Mouse (Mus musculus) lung, embryonic 15.5 days (tissue): Measurements from ENCODE around the gene Tamm41. TPM values are rescaled to one million over a fixed set of nuclear protein-coding genes. Genes with fewer than 3 reads are reported as not detected.

ENCODE experiments used
- ATAC-seq: fragments of 200-750 bp; cut with Nextera tagmentation; 2 replicates; pipeline ENCODE4 v1.8.0; 2017; ENCODE audit warnings: moderate number of reproducible peaks, borderline replicate concordance; ENCODE audit not compliant: low FRiP score, low TSS enrichment; ENCODE audit errors: extremely low read depth
- H3K27ac ChIP-seq: fragments of 300-500 bp; sonication (generic); 2 replicates; pipeline ENCODE4 v1.5.1; 2015; ENCODE audit warnings: moderate library complexity, mild to moderate bottlenecking, inconsistent platforms
- H3K27me3 ChIP-seq: fragments of 300-500 bp; sonication (generic); 2 replicates; pipeline ENCODE4 v1.6.1; 2015; ENCODE audit warnings: inconsistent platforms
- H3K36me3 ChIP-seq: fragments of 300-500 bp; sonication (generic); 2 replicates; pipeline ENCODE4 v1.6.1; 2015; ENCODE audit warnings: inconsistent platforms
- H3K4me1 ChIP-seq: fragments of 300-500 bp; sonication (generic); 2 replicates; pipeline ENCODE4 v1.6.1; 2015; ENCODE audit warnings: inconsistent platforms
- H3K4me2 ChIP-seq: fragments of 300-500 bp; sonication (generic); 2 replicates; pipeline ENCODE4 v1.6.1; 2015; ENCODE audit warnings: inconsistent platforms, mild to moderate bottlenecking, moderate library complexity
- H3K4me3 ChIP-seq: fragments of 300-500 bp; sonication (generic); 2 replicates; pipeline ENCODE4 v1.5.1; 2015; ENCODE audit warnings: mild to moderate bottlenecking, inconsistent platforms
- H3K9ac ChIP-seq: fragments of 300-500 bp; sonication (generic); 2 replicates; pipeline ENCODE4 v1.6.1; 2015; ENCODE audit warnings: inconsistent platforms
- H3K9me3 ChIP-seq: fragments of 300-500 bp; sonication (generic); 2 replicates; pipeline ENCODE4 v1.6.1; 2016; ENCODE audit warnings: inconsistent platforms
- WGBS: fragments of 180-500 bp; shearing (Covaris S2); methylation state at CpG from one replicate; pipeline ENCODE4 v1.1.7; 2015; 5-methylcytosine and 5-hydroxymethylcytosine counted together
- polyA plus RNA-seq: library from polyadenylated mRNA; unstranded; fragments of >200 nt; fragmentation: Nextera tagmentation; extraction: Ambion mirVana; gene quantifications from 2 replicates; pipeline ENCODE4 v1.2.1, GENCODE M21; 2015

The Tamm41 gene
- polyA plus RNA-seq, 1 experiment from 2014 or later: 62.2 TPM

DNA sequence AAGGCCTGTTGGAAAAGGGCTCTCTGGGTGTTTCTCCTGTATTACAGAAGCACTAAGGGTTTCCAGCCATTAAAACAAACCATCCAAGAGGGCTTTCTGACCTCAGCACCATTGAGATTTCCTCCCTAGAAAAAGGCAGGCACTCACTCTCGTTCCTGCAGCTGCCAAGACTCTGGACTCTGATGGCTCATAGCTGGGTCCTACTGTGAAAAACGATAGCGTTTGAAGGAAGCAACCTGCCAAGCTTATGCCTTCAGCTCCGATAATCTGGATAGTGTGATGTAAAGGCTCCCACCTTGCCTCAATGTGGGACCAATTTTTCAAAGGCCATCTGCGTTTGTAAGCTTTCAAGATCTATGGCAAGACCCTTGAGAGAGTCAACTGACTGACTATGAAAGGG lies 43.6 kb downstream of the Tamm41 start:
- Histone ChIP-seq H3K27me3 (no peaks in the 10 kb centered on the region), H3K27ac (no peak overlapping the region), H3K9ac (no peak overlapping the region), H3K4me1 (peaks cover 19% of the 10 kb centered on the region; the same call in 1 of the 2 replicates), H3K4me2 (no peak overlapping the region), H3K9me3 (no peaks in the 10 kb centered on the region), H3K4me3 (no peak overlapping the region), H3K36me3 (no peaks in the 10 kb centered on the region)
- WGBS: 69% methylated on average over 5 of the region's 5 CpGs
- no peak for ATAC-seq

DNA sequence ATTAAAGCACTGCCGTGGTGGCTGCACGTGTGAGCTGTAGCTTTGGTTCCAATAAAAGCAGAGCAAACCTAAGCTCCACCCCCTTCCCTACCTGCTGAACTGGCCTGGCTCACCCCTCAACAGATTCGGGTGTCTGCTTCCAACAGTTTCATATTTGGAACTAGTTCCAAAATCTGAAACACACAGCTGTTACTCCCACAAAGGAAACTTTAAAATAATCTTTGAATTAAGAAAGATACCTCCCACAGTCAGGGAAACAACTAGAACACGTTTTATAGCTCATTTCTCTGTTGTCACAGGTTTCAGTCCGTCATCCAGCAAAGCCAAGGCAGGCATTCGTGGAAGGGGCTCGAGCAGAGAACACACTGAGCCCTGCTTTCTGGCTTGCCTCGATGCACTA lies 44.0 kb downstream of the Tamm41 start:
- Histone ChIP-seq H3K27me3 (no peaks in the 10 kb centered on the region), H3K9ac (no peak overlapping the region), H3K36me3 (no peaks in the 10 kb centered on the region), H3K27ac (no peak overlapping the region), H3K4me2 (no peak overlapping the region), H3K4me3 (no peak overlapping the region), H3K9me3 (no peaks in the 10 kb centered on the region), H3K4me1 (peaks cover 19% of the 10 kb centered on the region; the same call in 1 of the 2 replicates)
- WGBS: 57% methylated on average over 8 of the region's 8 CpGs
- no peak for ATAC-seq

DNA sequence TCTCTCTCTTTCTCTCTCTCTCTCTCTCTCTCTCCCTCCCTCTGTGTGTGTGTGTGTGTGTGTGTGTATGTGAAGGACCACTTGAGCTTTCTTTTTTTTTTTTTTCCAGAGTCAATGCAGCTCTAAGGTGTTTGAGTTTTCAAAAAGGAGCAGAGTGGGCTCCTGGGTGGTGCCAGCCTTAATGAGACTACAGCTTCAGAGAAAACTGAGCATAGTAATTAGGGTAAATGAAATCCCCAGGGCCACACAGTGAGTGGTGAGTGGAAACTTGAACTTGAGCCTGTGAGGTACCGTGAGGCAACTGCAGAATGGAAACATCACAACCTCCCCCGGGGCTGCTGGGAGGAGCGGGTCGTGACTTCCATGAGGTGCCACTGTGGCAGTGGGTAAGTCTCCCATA lies 45.8 kb downstream of the Tamm41 start:
- H3K4me1 ChIP-seq: peaks cover 10% of the 10 kb centered on the region; the same call in 1 of the 2 replicates
- ATAC-seq: no peak
- WGBS: 75% methylated on average over 4 of the region's 4 CpGs
- no peak overlapping the region for H3K9ac ChIP-seq
- H3K9me3 ChIP-seq: no peaks in the 10 kb centered on the region
- no peak overlapping the region for H3K27ac ChIP-seq
- H3K4me3 ChIP-seq: no peak overlapping the region
- no peaks in the 10 kb centered on the region for H3K36me3 ChIP-seq
- H3K27me3 ChIP-seq: no peaks in the 10 kb centered on the region
- no peak overlapping the region for H3K4me2 ChIP-seq

- Histone ChIP-seq H3K27me3 (no peaks in the 10 kb centered on the region), H3K9ac (no peak overlapping the region), H3K36me3 (no peaks in the 10 kb centered on the region), H3K4me3 (no peak overlapping the region), H3K4me2 (peak overlapping the region; percentile 26; the same call in 1 of the 2 replicates), H3K27ac (peak overlapping the region; percentile 92), H3K9me3 (no peaks in the 10 kb centered on the region), H3K4me1 (peaks cover 10% of the 10 kb centered on the region; the same call in 1 of the 2 replicates)
- peak; percentile 67 for ATAC-seq
- 43% methylated on average over 3 of the region's 3 CpGs for WGBS
Observed at GRCm38 (mm10) chr6:114988619-114988980, 49.1 kb downstream of the Tamm41 start.

DNA sequence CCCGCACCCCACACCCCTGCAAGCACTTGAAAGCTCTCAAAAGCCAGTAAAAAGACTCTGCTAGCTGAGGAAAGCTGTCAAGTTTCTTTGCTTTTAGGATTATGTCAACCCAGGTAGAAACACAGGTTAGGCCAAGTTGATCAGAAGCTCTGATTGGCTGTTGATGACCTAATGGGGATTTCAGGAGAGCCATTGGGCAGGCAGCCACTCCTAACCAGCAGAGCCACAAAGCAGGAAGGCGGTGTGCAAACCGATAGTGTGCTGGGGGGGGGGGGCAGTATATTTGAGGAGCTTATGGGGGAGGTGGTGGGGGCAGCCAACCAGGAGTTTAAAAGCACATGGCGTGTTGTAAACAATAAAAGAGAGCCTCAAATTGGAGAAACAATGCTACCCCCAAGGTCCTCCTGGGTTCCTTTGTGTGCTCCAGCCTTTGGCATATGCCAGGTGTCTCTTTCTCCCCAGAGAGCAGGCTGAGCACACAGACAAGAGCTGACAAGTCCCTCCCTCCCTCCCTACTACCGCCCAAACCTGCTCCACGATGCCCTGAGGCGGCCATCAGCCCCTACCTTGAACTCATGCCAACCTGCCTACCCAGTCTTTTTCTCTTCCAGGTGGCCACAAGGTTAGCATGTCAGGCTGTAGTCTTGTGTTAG lies 49.6 kb downstream of the Tamm41 start:
- H3K9ac ChIP-seq: no peak overlapping the region
- ATAC-seq: peak; percentile 87
- H3K9me3 ChIP-seq: no peaks in the 10 kb centered on the region
- H3K4me2 ChIP-seq: peak overlapping the region; percentile 26; the same call in 1 of the 2 replicates
- no peaks in the 10 kb centered on the region for H3K27me3 ChIP-seq
- H3K4me1 ChIP-seq: peaks cover 14% of the 10 kb centered on the region
- H3K36me3 ChIP-seq: no peaks in the 10 kb centered on the region
- no peak overlapping the region for H3K4me3 ChIP-seq
- WGBS: 61% methylated on average over 4 of the region's 7 CpGs
- H3K27ac ChIP-seq: peak overlapping the region; percentile 92

GRCm38 (mm10) chr6:114982671-114983070 lies 55.0 kb downstream of the Tamm41 start:
- no peaks in the 10 kb centered on the region for H3K27me3 ChIP-seq
- 55% methylated on average over 7 of the region's 7 CpGs for WGBS
- 0 out of 2 replicates have a peak overlapping the region, but pooled peaks have one; percentile 33 for H3K27ac ChIP-seq
- H3K36me3 ChIP-seq: no peaks in the 10 kb centered on the region
- peaks cover 10% of the 10 kb centered on the region; the same call in 1 of the 2 replicates for H3K4me1 ChIP-seq
- H3K4me2 ChIP-seq: no peak overlapping the region
- ATAC-seq: no peak
- H3K4me3 ChIP-seq: no peak overlapping the region
- no peak overlapping the region for H3K9ac ChIP-seq
- H3K9me3 ChIP-seq: no peaks in the 10 kb centered on the region

GRCm38 (mm10) chr6:114979715-114980114 lies 58.0 kb downstream of the Tamm41 start:
- H3K9ac ChIP-seq: no peak overlapping the region
- no peak overlapping the region for H3K4me2 ChIP-seq
- H3K9me3 ChIP-seq: no peaks in the 10 kb centered on the region
- WGBS: 75% methylated on average over 1 of the region's 1 CpGs
- no peaks in the 10 kb centered on the region for H3K27me3 ChIP-seq
- ATAC-seq: no peak
- no peak overlapping the region for H3K27ac ChIP-seq
- peaks cover 10% of the 10 kb centered on the region; the same call in 1 of the 2 replicates for H3K4me1 ChIP-seq
- no peak overlapping the region for H3K4me3 ChIP-seq
- no peaks in the 10 kb centered on the region for H3K36me3 ChIP-seq

GRCm38 (mm10) chr6:114976915-114977419 lies 60.7 kb downstream of the Tamm41 start:
- Histone ChIP-seq H3K4me2 (no peak overlapping the region), H3K27ac (no peak overlapping the region), H3K4me3 (no peak overlapping the region), H3K9ac (no peak overlapping the region), H3K36me3 (no peaks in the 10 kb centered on the region), H3K9me3 (no peaks in the 10 kb centered on the region), H3K27me3 (no peaks in the 10 kb centered on the region), H3K4me1 (no peaks in the 10 kb centered on the region)
- WGBS: 67% methylated on average over 7 of the region's 7 CpGs
- no peak for ATAC-seq

GRCm38 (mm10) chr6:114974331-114974730 lies 63.3 kb downstream of the Tamm41 start:
- H3K4me2 ChIP-seq: no peak overlapping the region
- no peaks in the 10 kb centered on the region for H3K9me3 ChIP-seq
- ATAC-seq: no peak
- 0 out of 2 replicates have a peak, but pooled peaks cover 4% of the 10 kb centered on the region for H3K27me3 ChIP-seq
- no peak overlapping the region for H3K9ac ChIP-seq
- H3K4me1 ChIP-seq: peaks cover 8% of the 10 kb centered on the region
- H3K36me3 ChIP-seq: no peaks in the 10 kb centered on the region
- 89% methylated on average over 1 of the region's 1 CpGs for WGBS
- H3K27ac ChIP-seq: no peak overlapping the region
- H3K4me3 ChIP-seq: no peak overlapping the region

- Histone ChIP-seq H3K4me1 (peaks cover 10% of the 10 kb centered on the region), H3K27ac (no peak overlapping the region), H3K36me3 (no peaks in the 10 kb centered on the region), H3K9me3 (no peaks in the 10 kb centered on the region), H3K27me3 (0 out of 2 replicates have a peak, but pooled peaks cover 6% of the 10 kb centered on the region), H3K4me3 (no peak overlapping the region), H3K9ac (no peak overlapping the region), H3K4me2 (no peak overlapping the region)
- 29% methylated on average over 1 of the region's 1 CpGs for WGBS
- no peak for ATAC-seq
Observed at GRCm38 (mm10) chr6:114972988-114973387, 64.7 kb downstream of the Tamm41 start.

DNA sequence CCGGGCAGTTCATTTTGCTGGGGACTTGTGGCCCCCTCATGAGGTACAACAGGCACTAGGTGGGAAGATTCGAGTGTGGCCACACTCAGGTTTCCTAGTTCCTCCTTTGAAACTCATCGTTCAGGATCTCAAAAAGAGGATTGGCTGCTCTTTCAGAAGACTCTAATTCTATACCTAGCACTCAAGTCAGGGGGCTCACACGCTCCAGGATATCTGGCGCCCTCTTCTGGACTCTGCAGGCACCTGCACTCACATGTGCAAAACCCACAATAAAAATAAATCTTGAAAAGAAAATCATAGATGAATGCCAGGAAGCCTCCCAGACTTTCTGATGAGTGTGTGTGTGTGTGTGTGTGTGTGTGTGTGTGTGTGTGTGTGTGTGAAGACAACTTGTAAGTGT lies 66.8 kb downstream of the Tamm41 start:
- no peaks in the 10 kb centered on the region for H3K36me3 ChIP-seq
- 0 out of 2 replicates have a peak, but pooled peaks cover 8% of the 10 kb centered on the region for H3K27me3 ChIP-seq
- H3K4me3 ChIP-seq: no peak overlapping the region
- no peak overlapping the region for H3K9ac ChIP-seq
- H3K27ac ChIP-seq: no peak overlapping the region
- 70% methylated on average over 5 of the region's 5 CpGs for WGBS
- H3K9me3 ChIP-seq: no peaks in the 10 kb centered on the region
- ATAC-seq: no peak
- H3K4me1 ChIP-seq: peaks cover 18% of the 10 kb centered on the region
- no peak overlapping the region for H3K4me2 ChIP-seq

DNA sequence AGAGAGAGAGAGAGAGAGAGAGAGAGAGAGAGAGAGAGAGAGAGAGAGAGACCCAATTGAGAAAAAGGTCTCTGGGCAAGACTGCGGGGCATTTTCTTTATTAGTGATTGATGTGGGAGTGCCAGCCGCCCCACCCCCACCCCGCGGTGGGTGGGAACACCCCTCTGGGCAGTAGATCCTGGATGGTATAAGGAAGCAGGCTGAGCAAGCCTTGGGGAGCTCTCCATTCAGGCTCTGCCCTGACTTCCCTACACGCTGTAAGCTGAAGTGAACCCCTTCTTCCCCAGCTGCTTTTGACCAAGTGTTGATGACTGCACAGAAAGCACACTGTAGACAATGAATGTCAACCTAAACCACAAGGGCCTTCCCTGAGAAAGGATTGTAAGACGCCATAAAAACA lies 67.3 kb downstream of the Tamm41 start:
- H3K4me1 ChIP-seq: peaks cover 22% of the 10 kb centered on the region
- no peaks in the 10 kb centered on the region for H3K36me3 ChIP-seq
- H3K27ac ChIP-seq: no peak overlapping the region
- H3K4me2 ChIP-seq: peak overlapping the region; percentile 97; the same call in 1 of the 2 replicates
- H3K4me3 ChIP-seq: no peak overlapping the region
- WGBS: 29% methylated on average over 6 of the region's 6 CpGs
- H3K27me3 ChIP-seq: 0 out of 2 replicates have a peak, but pooled peaks cover 8% of the 10 kb centered on the region
- no peak for ATAC-seq
- no peaks in the 10 kb centered on the region for H3K9me3 ChIP-seq
- H3K9ac ChIP-seq: no peak overlapping the region
